Mouse (Mus musculus) limb, embryonic 11.5 days (tissue): ENCODE results near the gene Adh4. TPM values are rescaled to one million over a fixed set of nuclear protein-coding genes. Genes with fewer than 3 reads are reported as not detected.

Experiments used
- ATAC-seq: fragments of 200-750 bp; cut with Nextera tagmentation; 2 replicates; pipeline ENCODE4 v1.8.0; 2017; ENCODE audit warnings: low read depth; ENCODE audit not compliant: insufficient number of reproducible peaks, low FRiP score, low TSS enrichment
- DNase-seq: peaks from one replicate; pipeline ENCODE4 v3.0.0-alpha.2; 2015; ENCODE audit warnings: low spot score
- H3K27ac ChIP-seq: fragments of 300-500 bp; sonication (generic); replicated peaks from 2 replicates; pipeline ENCODE4 v1.5.1; 2014; ENCODE audit warnings: low read depth, mild to moderate bottlenecking, low read length
- H3K27me3 ChIP-seq: fragments of 300-500 bp; sonication (generic); 2 replicates; pipeline ENCODE4 v1.6.1; 2014; ENCODE audit warnings: mild to moderate bottlenecking, low read length, mixed read lengths; ENCODE audit not compliant: control insufficient read depth, insufficient read depth
- H3K36me3 ChIP-seq: fragments of 300-500 bp; sonication (generic); 2 replicates; pipeline ENCODE4 v1.6.1; 2014; ENCODE audit warnings: mild to moderate bottlenecking, low read length, moderate library complexity, mixed read lengths; ENCODE audit not compliant: control insufficient read depth, insufficient read depth
- H3K4me1 ChIP-seq: fragments of 300-500 bp; sonication (generic); 2 replicates; pipeline ENCODE4 v1.6.1; 2014; ENCODE audit warnings: low read length, mixed read lengths; ENCODE audit not compliant: control insufficient read depth, insufficient read depth
- H3K4me2 ChIP-seq: fragments of 300-500 bp; sonication (generic); 2 replicates; pipeline ENCODE4 v1.6.1; 2014; ENCODE audit warnings: low read depth, mild to moderate bottlenecking, moderate library complexity; ENCODE audit not compliant: severe bottlenecking
- H3K4me3 ChIP-seq: fragments of 300-500 bp; sonication (generic); 2 replicates; pipeline ENCODE4 v1.5.1; 2014; ENCODE audit warnings: low read depth, low read length
- H3K9ac ChIP-seq: fragments of 300-500 bp; sonication (generic); 2 replicates; pipeline ENCODE4 v1.6.1; 2014; ENCODE audit warnings: mild to moderate bottlenecking, low read length
- H3K9me3 ChIP-seq: fragments of 300-500 bp; sonication (generic); 2 replicates; pipeline ENCODE4 v1.6.1; 2016; ENCODE audit warnings: low read length; ENCODE audit not compliant: control insufficient read depth
- WGBS: fragments of 180-500 bp; shearing (Covaris S2); extraction: QIAGEN DNeasy Blood & Tissue Kit; methylation state at CpG from one replicate; pipeline ENCODE4 v1.1.7; 2014; 5-methylcytosine and 5-hydroxymethylcytosine counted together
- polyA plus RNA-seq: library from polyadenylated mRNA; unstranded; fragments of >200 nt; fragmentation: Nextera tagmentation; extraction: Ambion mirVana; gene quantifications from 2 replicates; pipeline ENCODE4 v1.2.1, GENCODE M21; 2014

Gene Adh4
- polyA plus RNA-seq, 1 experiment from 2014 or later = not detected

- H3K4me2 ChIP-seq = no peak overlapping the region
- no peaks in the 10 kb centered on the region; the same call in 1 of the 2 replicates for H3K4me1 ChIP-seq
- no peaks in the 10 kb centered on the region for H3K27me3 ChIP-seq
- H3K36me3 ChIP-seq = peaks cover 20% of the 10 kb centered on the region; the same call in 1 of the 2 replicates
- DNase-seq = no peak
- 94% methylated on average over 1 of the region's 1 CpGs for WGBS
- H3K4me3 ChIP-seq = no peak overlapping the region
- H3K27ac ChIP-seq = no peak overlapping the region
- no peaks in the 10 kb centered on the region for H3K9me3 ChIP-seq
- ATAC-seq = no peak
- no peak overlapping the region for H3K9ac ChIP-seq
These were observed 39.0 kb downstream of the Adh4 start for GRCm38 (mm10) chr3:138454234-138454633.

GRCm38 (mm10) chr3:138454711-138455435 lies 39.6 kb downstream of the Adh4 start:
- Histone ChIP-seq H3K27ac (no peak overlapping the region), H3K9me3 (no peaks in the 10 kb centered on the region), H3K4me3 (no peak overlapping the region), H3K4me1 (no peaks in the 10 kb centered on the region), H3K4me2 (no peak overlapping the region), H3K9ac (no peak overlapping the region), H3K36me3 (peaks cover 23% of the 10 kb centered on the region; the same call in 1 of the 2 replicates), H3K27me3 (no peaks in the 10 kb centered on the region)
- 90% methylated on average over 13 of the region's 13 CpGs for WGBS
- ATAC-seq = no peak
- no peak for DNase-seq

- Histone ChIP-seq H3K36me3 (peaks cover 21% of the 10 kb centered on the region; the same call in 1 of the 2 replicates), H3K9ac (no peak overlapping the region), H3K27me3 (no peaks in the 10 kb centered on the region), H3K4me2 (no peak overlapping the region), H3K9me3 (no peaks in the 10 kb centered on the region), H3K4me1 (no peaks in the 10 kb centered on the region), H3K4me3 (no peak overlapping the region), H3K27ac (no peak overlapping the region)
- DNase-seq (no peak), ATAC-seq (no peak)
- 95% methylated on average over 3 of the region's 3 CpGs for WGBS
These were observed 43.2 kb downstream of the Adh4 start for GRCm38 (mm10) chr3:138458441-138458840.

GRCm38 (mm10) chr3:138460260-138460659 lies 45.0 kb downstream of the Adh4 start:
- no peak for DNase-seq
- Histone ChIP-seq H3K27me3 (no peaks in the 10 kb centered on the region), H3K36me3 (peaks cover 23% of the 10 kb centered on the region; the same call in 1 of the 2 replicates), H3K9me3 (no peaks in the 10 kb centered on the region), H3K4me3 (no peak overlapping the region), H3K9ac (no peak overlapping the region), H3K4me2 (no peak overlapping the region), H3K4me1 (no peaks in the 10 kb centered on the region), H3K27ac (no peak overlapping the region)
- no peak for ATAC-seq
- WGBS = 89% methylated on average over 13 of the region's 13 CpGs

GRCm38 (mm10) chr3:138461832-138462231 lies 46.6 kb downstream of the Adh4 start:
- H3K4me1 ChIP-seq = no peaks in the 10 kb centered on the region
- H3K27me3 ChIP-seq = no peaks in the 10 kb centered on the region
- DNase-seq (no peak), ATAC-seq (no peak)
- H3K27ac ChIP-seq = no peak overlapping the region
- H3K9ac ChIP-seq = no peak overlapping the region
- 92% methylated on average over 3 of the region's 3 CpGs for WGBS
- no peaks in the 10 kb centered on the region for H3K9me3 ChIP-seq
- no peak overlapping the region for H3K4me3 ChIP-seq
- H3K36me3 ChIP-seq = peaks cover 23% of the 10 kb centered on the region; the same call in 1 of the 2 replicates
- no peak overlapping the region for H3K4me2 ChIP-seq

GRCm38 (mm10) chr3:138463137-138463536 lies 47.9 kb downstream of the Adh4 start:
- no peak overlapping the region for H3K4me3 ChIP-seq
- H3K4me2 ChIP-seq = no peak overlapping the region
- no peak overlapping the region for H3K27ac ChIP-seq
- no peaks in the 10 kb centered on the region for H3K27me3 ChIP-seq
- ATAC-seq (no peak), DNase-seq (peak; percentile 60)
- no peaks in the 10 kb centered on the region for H3K9me3 ChIP-seq
- peaks cover 20% of the 10 kb centered on the region; the same call in 1 of the 2 replicates for H3K36me3 ChIP-seq
- no peaks in the 10 kb centered on the region for H3K4me1 ChIP-seq
- no peak overlapping the region for H3K9ac ChIP-seq
- WGBS = 75% methylated on average over 2 of the region's 2 CpGs

- Histone ChIP-seq H3K9ac (no peak overlapping the region), H3K4me2 (no peak overlapping the region), H3K9me3 (no peaks in the 10 kb centered on the region), H3K36me3 (peaks cover 21% of the 10 kb centered on the region; the same call in 1 of the 2 replicates), H3K27ac (no peak overlapping the region), H3K4me3 (no peak overlapping the region), H3K27me3 (no peaks in the 10 kb centered on the region), H3K4me1 (no peaks in the 10 kb centered on the region)
- ATAC-seq (no peak), DNase-seq (no peak)
- 94% methylated on average over 6 of the region's 6 CpGs for WGBS
These were observed 48.5 kb downstream of the Adh4 start for GRCm38 (mm10) chr3:138463807-138464206.

- Histone ChIP-seq H3K9me3 (no peaks in the 10 kb centered on the region), H3K27me3 (no peaks in the 10 kb centered on the region), H3K4me3 (no peak overlapping the region), H3K9ac (no peak overlapping the region), H3K27ac (no peak overlapping the region), H3K36me3 (peaks cover 18% of the 10 kb centered on the region; the same call in 1 of the 2 replicates), H3K4me2 (no peak overlapping the region), H3K4me1 (no peaks in the 10 kb centered on the region)
- no peak for DNase-seq
- 70% methylated on average over 16 of the region's 16 CpGs for WGBS
- ATAC-seq = no peak
These were observed 49.4 kb downstream of the Adh4 start for GRCm38 (mm10) chr3:138464573-138465147.
